19 mouse cellular contexts compared by ENCODE assay signal in genomic region chr14:76700796-76701195, GRCm38 (mm10).
A peak's percentile ranks its signal among the peaks of the same experiment; 100 is the strongest.
DNase-seq lines count a peak whose midpoint lies in the region; ATAC-seq and TF ChIP-seq lines count a peak whose summit lies in the region.
"Had no signal": no experiment of that assay in that cellular context is flagged by ENCODE, and none has a peak within 500 bp of the region (broad histone marks: within the 10 kb centered on the region; RNA-seq: fewer than 3 reads in every experiment).

No protein-coding gene starts in this region.

- H3K9me3 ChIP-seq in heart, embryonic 13.5 days, result no peaks in the 10 kb centered on the region
- H3K9me3 ChIP-seq in liver, embryonic 14.5 days (ENCODE audit: control insufficient read depth, low read length), result no peaks in the 10 kb centered on the region
- no peaks in the 10 kb centered on the region for H3K9me3 ChIP-seq in hindbrain, embryonic 11.5 days (ENCODE audit: control insufficient read depth, low read length)
- no peaks in the 10 kb centered on the region for H3K9me3 ChIP-seq in forebrain, embryonic 16.5 days (ENCODE audit: control insufficient read depth, low read length)
- H3K9me3 ChIP-seq: embryonic facial prominence, embryonic 13.5 days; midbrain, embryonic 15.5 days had no signal

- TF ChIP-seq CTCF in liver, embryonic 14.5 days (IDR thresholded peaks at IDR 0.05; ENCODE audit: low read depth), result 0 out of 2 replicates have a peak, but pooled peaks have one; percentile 2

- DNase-seq in heart, postnatal 14 days, result no peak
- no peak for DNase-seq in liver, embryonic 14.5 days (ENCODE audit: low read depth in 3 of 3, low spot score in 3 of 3)
- no peak for DNase-seq in liver
- DNase-seq in thymus, adult 18-20 months, result peak; percentile 50 to 72
- DNase-seq in hindbrain, embryonic 11.5 days (ENCODE audit: low spot score), result no peak
- DNase-seq: adrenal gland, adult 2 months; cerebellum, adult 18-20 months; gastrocnemius, postnatal 25 days; kidney, adult 9 months; kidney, postnatal 4 days; layer of hippocampus, postnatal 36 days; lung, adult 18-20 months; lung, postnatal 4 days had no signal

- WGBS in heart, embryonic 13.5 days, result 56% methylated on average over 3 of the region's 3 CpGs
- 29% methylated on average over 3 of the region's 3 CpGs for WGBS in liver, embryonic 14.5 days (ENCODE audit: insufficient replicate concordance)
- 87% methylated on average over 3 of the region's 3 CpGs for WGBS in hindbrain, embryonic 11.5 days
- WGBS in forebrain, embryonic 16.5 days, result 87% methylated on average over 3 of the region's 3 CpGs

- H3K4me1 ChIP-seq in heart, embryonic 13.5 days, result peaks cover 61% of the 10 kb centered on the region
- peaks cover 0 to 42% of the 10 kb centered on the region in 2 experiments; a peak in 3 of 4 replicates for H3K4me1 ChIP-seq in liver, embryonic 14.5 days (replicated peaks; ENCODE audit: control insufficient read depth in 2 of 2, insufficient read depth in 2 of 2, low read length in 1 of 2)
- H3K4me1 ChIP-seq in hindbrain, embryonic 11.5 days (replicated peaks; ENCODE audit: control insufficient read depth, insufficient read depth, low read length), result no peaks in the 10 kb centered on the region
- H3K4me1 ChIP-seq in forebrain, embryonic 16.5 days (replicated peaks; ENCODE audit: control insufficient read depth, insufficient read depth, low read length), result no peaks in the 10 kb centered on the region

- intact Hi-C loops in heart, postnatal 14 days (cut with DNase I), result no loop called here

- H3K27ac ChIP-seq in heart, embryonic 13.5 days (replicated peaks), result peak overlapping the region; percentile 82
- no peak overlapping the region for H3K27ac ChIP-seq in liver, embryonic 14.5 days
- H3K27ac ChIP-seq in hindbrain, embryonic 11.5 days (ENCODE audit: low read depth, low read length), result no peak overlapping the region
- H3K27ac ChIP-seq in forebrain, embryonic 16.5 days (ENCODE audit: low read length), result no peak overlapping the region
- H3K27ac ChIP-seq: embryonic facial prominence, embryonic 13.5 days; hindbrain, postnatal 0 days; midbrain, embryonic 15.5 days had no signal

- no peak overlapping the region for H3K9ac ChIP-seq in heart, embryonic 13.5 days
- H3K9ac ChIP-seq in liver, embryonic 14.5 days (replicated peaks), result no peak overlapping the region
- no peak overlapping the region for H3K9ac ChIP-seq in hindbrain, embryonic 11.5 days (ENCODE audit: low read depth, low read length)
- no peak overlapping the region for H3K9ac ChIP-seq in forebrain, embryonic 16.5 days (replicated peaks; ENCODE audit: low read depth, low read length)
- H3K9ac ChIP-seq: embryonic facial prominence, embryonic 13.5 days; midbrain, embryonic 15.5 days had no signal

- no peak overlapping the region for H3K4me2 ChIP-seq in heart, embryonic 13.5 days
- H3K4me2 ChIP-seq in liver, embryonic 14.5 days (ENCODE audit: low read depth), result no peak overlapping the region
- H3K4me2 ChIP-seq in hindbrain, embryonic 11.5 days (replicated peaks; ENCODE audit: low read depth, low read length), result no peak overlapping the region
- no peak overlapping the region for H3K4me2 ChIP-seq in forebrain, embryonic 16.5 days (ENCODE audit: low read length)
- H3K4me2 ChIP-seq: embryonic facial prominence, embryonic 13.5 days; midbrain, embryonic 15.5 days had no signal

- TF ChIP-seq EP300 in liver, embryonic 14.5 days (IDR thresholded peaks at IDR 0.05; ENCODE audit: low read depth), result no peak

- no peak for ATAC-seq in heart, embryonic 13.5 days (ENCODE audit: extremely low read depth, insufficient number of reproducible peaks, low FRiP score, low TSS enrichment)
- no peak for ATAC-seq in liver, embryonic 14.5 days (ENCODE audit: insufficient read depth)
- no peak for ATAC-seq in hindbrain, embryonic 11.5 days (ENCODE audit: low FRiP score)
- no peak for ATAC-seq in forebrain, embryonic 16.5 days
- ATAC-seq: hindbrain, postnatal 0 days; midbrain, embryonic 15.5 days had no signal

- H3K36me3 ChIP-seq in heart, embryonic 13.5 days, result no peaks in the 10 kb centered on the region
- H3K36me3 ChIP-seq in liver, embryonic 14.5 days (replicated peaks; ENCODE audit: control insufficient read depth, insufficient read depth, low read depth), result no peaks in the 10 kb centered on the region
- H3K36me3 ChIP-seq in hindbrain, embryonic 11.5 days (ENCODE audit: control insufficient read depth, insufficient read depth, low read length), result no peaks in the 10 kb centered on the region
- no peaks in the 10 kb centered on the region for H3K36me3 ChIP-seq in forebrain, embryonic 16.5 days (ENCODE audit: control insufficient read depth, insufficient read depth)
- H3K36me3 ChIP-seq: embryonic facial prominence, embryonic 13.5 days; G1E; midbrain, embryonic 15.5 days had no signal

- no peaks in the 10 kb centered on the region for H3K27me3 ChIP-seq in heart, embryonic 13.5 days (replicated peaks)
- H3K27me3 ChIP-seq in liver, embryonic 14.5 days (ENCODE audit: control insufficient read depth, insufficient read depth, low read length), result no peaks in the 10 kb centered on the region
- no peaks in the 10 kb centered on the region for H3K27me3 ChIP-seq in hindbrain, embryonic 11.5 days (ENCODE audit: control insufficient read depth, insufficient read depth, low read length)
- no peaks in the 10 kb centered on the region for H3K27me3 ChIP-seq in forebrain, embryonic 16.5 days (replicated peaks; ENCODE audit: control insufficient read depth, insufficient read depth, low read length)
- H3K27me3 ChIP-seq: embryonic facial prominence, embryonic 13.5 days; midbrain, embryonic 15.5 days had no signal

- no peak overlapping the region for H3K4me3 ChIP-seq in heart, embryonic 13.5 days
- H3K4me3 ChIP-seq in liver, embryonic 14.5 days (ENCODE audit: insufficient read depth in 1 of 2, low read depth in 2 of 2, low read length in 2 of 2), result no peak overlapping the region
- no peak overlapping the region for H3K4me3 ChIP-seq in hindbrain, embryonic 11.5 days (ENCODE audit: low read depth, low read length)
- H3K4me3 ChIP-seq in forebrain, embryonic 16.5 days (replicated peaks; ENCODE audit: low read length), result no peak overlapping the region
- H3K4me3 ChIP-seq: embryonic facial prominence, embryonic 13.5 days; midbrain, embryonic 15.5 days had no signal

Comparison
In these comparisons a context has a peak if more than half of its experiments do, and no peak if none do; other contexts are left out.
1. DNase-seq: peak in thymus, adult 18-20 months (2 of 2); none in heart, postnatal 14 days (0 of 2), liver, embryonic 14.5 days (0 of 3), liver (single experiment) and hindbrain, embryonic 11.5 days (single experiment).